Mouse (Mus musculus) cerebellum, adult (tissue): ENCODE data around the gene Tmem165.

Experiments
- ATAC-seq: cut with Nextera tagmentation; 2 replicates; pipeline ENCODE4 v1.9.2; 2017; ENCODE audit warnings: mild to moderate bottlenecking, moderate library complexity, mixed read lengths; ENCODE audit not compliant: insufficient number of reproducible peaks, low FRiP score, low TSS enrichment

Tmem165 gene

GRCm38 (mm10) chr5:76170522-76170921 lies 13.2 kb upstream of the Tmem165 start:
- ATAC-seq: no peak

GRCm38 (mm10) chr5:76171039-76171438 lies 12.6 kb upstream of the Tmem165 start:
- ATAC-seq: no peak

GRCm38 (mm10) chr5:76175051-76175450 lies 8.6 kb upstream of the Tmem165 start:
- no peak for ATAC-seq

GRCm38 (mm10) chr5:76176411-76176810 lies 7.3 kb upstream of the Tmem165 start:
- ATAC-seq: no peak

- ATAC-seq: no peak
Observed at GRCm38 (mm10) chr5:76176841-76177240, 6.8 kb upstream of the Tmem165 start.

GRCm38 (mm10) chr5:76177664-76178063 lies 6.0 kb upstream of the Tmem165 start:
- no peak for ATAC-seq

- no peak for ATAC-seq
Observed at GRCm38 (mm10) chr5:76179171-76179570, 4.5 kb upstream of the Tmem165 start.

GRCm38 (mm10) chr5:76179791-76180190 lies 3.9 kb upstream of the Tmem165 start:
- no peak for ATAC-seq

- ATAC-seq: no peak
Observed at GRCm38 (mm10) chr5:76182326-76182725, 1.4 kb upstream of the Tmem165 start.

- no peak; the same call in 1 of the 2 replicates for ATAC-seq
Observed at GRCm38 (mm10) chr5:76183043-76183749, 484 bp upstream of the Tmem165 start.

- ATAC-seq: peak; percentile 60
Observed at GRCm38 (mm10) chr5:76184286-76185080, 803 bp downstream of the Tmem165 start.

GRCm38 (mm10) chr5:76187885-76188284 lies 4.2 kb downstream of the Tmem165 start:
- ATAC-seq: no peak

- no peak for ATAC-seq
Observed at GRCm38 (mm10) chr5:76190609-76191008, 6.9 kb downstream of the Tmem165 start.

GRCm38 (mm10) chr5:76193075-76193474 lies 9.4 kb downstream of the Tmem165 start:
- ATAC-seq: no peak

GRCm38 (mm10) chr5:76194377-76194945 lies 10.8 kb downstream of the Tmem165 start:
- no peak for ATAC-seq

- ATAC-seq: no peak
Observed at GRCm38 (mm10) chr5:76199346-76199745, 15.7 kb downstream of the Tmem165 start.

GRCm38 (mm10) chr5:76203171-76203570 lies 19.5 kb downstream of the Tmem165 start:
- ATAC-seq: no peak

- no peak for ATAC-seq
Observed at GRCm38 (mm10) chr5:76205886-76206285, 22.2 kb downstream of the Tmem165 start.

- ATAC-seq: no peak
Observed at GRCm38 (mm10) chr5:76208066-76208465, 24.4 kb downstream of the Tmem165 start.

- no peak for ATAC-seq
Observed at GRCm38 (mm10) chr5:76216691-76217090, 33.0 kb downstream of the Tmem165 start.

GRCm38 (mm10) chr5:76231171-76231855 lies 47.6 kb downstream of the Tmem165 start:
- ATAC-seq: no peak
